Mouse (Mus musculus) heart, adult 2 months (tissue): Measurements from ENCODE around the gene Tuba8.

Experiments used
- CTCF ChIP-seq: fragments of 200-600 bp; IDR thresholded peaks from 2 replicates; pipeline ENCODE4 v1.8.1; 2022; ENCODE audit warnings: antibody characterized with exemption, mild to moderate bottlenecking, moderate library complexity
- EP300 ChIP-seq: fragments of 200-500 bp; IDR thresholded peaks from 2 replicates; pipeline ENCODE4 v1.6.1; 2011; ENCODE audit warnings: low read depth, low read length, control low read depth; ENCODE audit not compliant: insufficient read depth
- POLR2A ChIP-seq: fragments of 200-500 bp; IDR thresholded peaks from 2 replicates; pipeline ENCODE4 v1.6.1; 2011; ENCODE audit warnings: mild to moderate bottlenecking, low read depth, low read length, control low read depth; ENCODE audit not compliant: insufficient read depth

DNA sequence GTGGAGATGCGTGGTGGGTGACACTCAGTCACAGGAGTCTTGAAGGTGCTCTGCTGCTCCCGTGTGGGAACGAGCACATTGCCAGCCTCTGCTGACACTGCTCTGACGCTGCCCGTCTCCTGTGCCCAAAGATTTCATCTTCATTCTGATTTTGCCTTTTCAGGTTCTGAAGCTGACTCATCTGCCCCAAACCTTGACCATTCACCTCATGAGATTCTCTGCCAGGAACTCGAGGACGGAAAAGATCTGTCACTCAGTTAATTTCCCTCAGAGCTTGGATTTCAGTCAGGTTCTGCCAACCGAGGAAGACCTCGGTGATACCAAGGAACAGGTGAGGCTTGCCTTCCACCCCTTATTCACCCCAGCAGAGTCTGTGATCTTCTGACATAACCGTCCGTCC, 52.0 kb downstream of the Tuba8 start:
- TF ChIP-seq CTCF = no peak
- TF ChIP-seq POLR2A = no peak
- TF ChIP-seq EP300 = no peak
